Mouse (Mus musculus) erythroblast, embryonic 14.5 days (primary cell): ENCODE results near the gene Tcp11. TPM values are rescaled to one million over a fixed set of nuclear protein-coding genes. Genes with fewer than 3 reads are reported as not detected.

Experiments used
- H3K27me3 ChIP-seq: 2 replicates; pipeline ENCODE4 v1.6.1; 2012; ENCODE audit warnings: inconsistent platforms; ENCODE audit not compliant: control insufficient read depth
- H3K36me3 ChIP-seq: 2 replicates; pipeline ENCODE4 v1.6.1; 2012; ENCODE audit warnings: mild to moderate bottlenecking, inconsistent platforms; ENCODE audit not compliant: control insufficient read depth
- H3K4me1 ChIP-seq: 2 replicates; pipeline ENCODE4 v1.6.1; 2012; ENCODE audit warnings: inconsistent platforms; ENCODE audit not compliant: control insufficient read depth
- H3K4me3 ChIP-seq: replicated peaks from 2 replicates; pipeline ENCODE3; 2012; ENCODE audit warnings: moderate library complexity, mild to moderate bottlenecking, inconsistent platforms
- H3K9me3 ChIP-seq: 2 replicates; pipeline ENCODE4 v1.6.1; 2012; ENCODE audit warnings: low read length, inconsistent platforms, mixed read lengths; ENCODE audit not compliant: control insufficient read depth
- GATA1 ChIP-seq: IDR thresholded peaks from 2 replicates; pipeline ENCODE4 v1.6.1; 2012; ENCODE audit warnings: low read length, inconsistent platforms, mixed read lengths
- TAL1 ChIP-seq: IDR thresholded peaks from 3 replicates; pipeline ENCODE4 v1.6.1; 2012; ENCODE audit warnings: low read length, inconsistent platforms, mixed read lengths
- polyA plus RNA-seq: library from polyadenylated mRNA; stranded (reverse); fragments of >175 nt; gene quantifications from 2 replicates; pipeline ENCODE4 v1.2.3, GENCODE M21; 2012

Gene Tcp11
- polyA plus RNA-seq, 1 experiment = not detected

DNA sequence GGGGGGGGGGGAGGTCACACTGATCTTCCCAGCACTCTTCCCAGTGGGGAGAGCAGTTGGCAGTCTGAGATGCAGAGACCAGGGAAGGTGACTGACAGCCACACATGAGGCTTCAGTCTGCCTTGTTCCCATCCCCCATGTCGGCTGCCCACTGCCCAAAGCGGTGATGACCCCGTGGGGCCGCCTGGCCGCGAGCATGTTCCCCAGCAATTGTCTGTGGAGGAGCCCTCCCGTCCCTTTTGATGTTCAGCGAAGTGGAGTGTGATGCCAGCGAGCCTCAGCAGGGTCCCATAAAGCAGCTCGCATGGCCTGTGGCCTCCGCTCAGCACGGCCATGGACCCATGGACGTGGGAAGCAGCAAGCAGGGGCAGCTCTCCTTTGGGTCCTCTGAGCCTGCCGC is 26.8 kb upstream of the Tcp11 start:
- TF ChIP-seq GATA1 (no peak), TAL1 (no peak)

GRCm38 (mm10) chr17:28106352-28106751 is 25.9 kb upstream of the Tcp11 start:
- peaks cover 4% of the 10 kb centered on the region; the same call in 1 of the 2 replicates for H3K27me3 ChIP-seq

More for the DNA sequence above, 26.8 kb upstream of the Tcp11 start:
- Histone ChIP-seq H3K36me3 (no peaks in the 10 kb centered on the region), H3K4me1 (no peaks in the 10 kb centered on the region), H3K27me3 (peaks cover 4% of the 10 kb centered on the region; the same call in 1 of the 2 replicates), H3K9me3 (no peaks in the 10 kb centered on the region), H3K4me3 (no peak overlapping the region)

GRCm38 (mm10) chr17:28104416-28104815 is 24.0 kb upstream of the Tcp11 start:
- Histone ChIP-seq H3K4me1 (no peaks in the 10 kb centered on the region), H3K4me3 (no peak overlapping the region), H3K27me3 (peaks cover 4% of the 10 kb centered on the region; the same call in 1 of the 2 replicates), H3K9me3 (peaks cover 7% of the 10 kb centered on the region), H3K36me3 (no peaks in the 10 kb centered on the region)
- no peak for TF ChIP-seq GATA1
- TF ChIP-seq TAL1 = no peak

More at GRCm38 (mm10) chr17:28106352-28106751, 25.9 kb upstream of the Tcp11 start:
- Histone ChIP-seq H3K9me3 (no peaks in the 10 kb centered on the region), H3K4me1 (no peaks in the 10 kb centered on the region), H3K4me3 (no peak overlapping the region), H3K36me3 (no peaks in the 10 kb centered on the region)
- TF ChIP-seq GATA1 = no peak
- TF ChIP-seq TAL1 = no peak

- TF ChIP-seq GATA1 (no peak), TAL1 (no peak)
- Histone ChIP-seq H3K27me3 (peaks cover 4% of the 10 kb centered on the region; the same call in 1 of the 2 replicates), H3K4me3 (no peak overlapping the region), H3K9me3 (peaks cover 7% of the 10 kb centered on the region), H3K36me3 (no peaks in the 10 kb centered on the region), H3K4me1 (no peaks in the 10 kb centered on the region)
These were observed 21.5 kb upstream of the Tcp11 start for GRCm38 (mm10) chr17:28101902-28102319.

DNA sequence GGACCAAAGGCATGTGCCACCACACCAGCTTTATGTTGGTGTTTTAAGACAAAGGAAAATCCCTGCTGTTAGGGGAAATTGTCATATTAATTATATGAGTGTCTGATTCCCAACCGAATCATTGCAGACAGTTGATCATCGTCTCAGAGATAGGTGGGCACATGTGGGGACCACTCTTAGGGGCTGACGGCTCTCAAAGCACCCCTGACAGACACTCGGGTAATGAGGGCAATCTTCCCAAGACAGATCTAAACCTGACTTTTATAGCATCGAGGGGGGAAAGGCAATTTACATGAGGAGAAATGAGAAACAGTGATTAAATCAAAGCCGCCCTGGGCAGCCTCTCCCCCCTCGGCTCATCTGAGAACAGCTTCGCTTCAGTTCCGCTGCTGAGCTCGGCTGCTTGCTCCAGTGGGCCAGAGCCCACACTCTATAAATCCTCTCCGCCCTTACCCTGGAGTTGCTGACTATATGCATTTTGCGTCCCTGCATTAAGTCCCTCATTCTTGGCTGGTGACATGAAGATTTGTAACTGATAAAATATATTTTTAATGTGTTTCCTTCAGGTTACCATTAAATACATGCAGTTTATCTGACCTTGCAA is 20.9 kb upstream of the Tcp11 start:
- Histone ChIP-seq H3K4me3 (no peak overlapping the region), H3K36me3 (no peaks in the 10 kb centered on the region), H3K4me1 (no peaks in the 10 kb centered on the region), H3K27me3 (peaks cover 4% of the 10 kb centered on the region; the same call in 1 of the 2 replicates), H3K9me3 (peaks cover 7% of the 10 kb centered on the region)
- TF ChIP-seq GATA1 (no peak), TAL1 (no peak)

- TF ChIP-seq GATA1 (no peak), TAL1 (no peak)
- peaks cover 4% of the 10 kb centered on the region; the same call in 1 of the 2 replicates for H3K27me3 ChIP-seq
- no peaks in the 10 kb centered on the region for H3K36me3 ChIP-seq
- H3K4me3 ChIP-seq = no peak overlapping the region
- no peaks in the 10 kb centered on the region for H3K4me1 ChIP-seq
- H3K9me3 ChIP-seq = peaks cover 7% of the 10 kb centered on the region
These were observed 20.2 kb upstream of the Tcp11 start for GRCm38 (mm10) chr17:28100669-28101068.

DNA sequence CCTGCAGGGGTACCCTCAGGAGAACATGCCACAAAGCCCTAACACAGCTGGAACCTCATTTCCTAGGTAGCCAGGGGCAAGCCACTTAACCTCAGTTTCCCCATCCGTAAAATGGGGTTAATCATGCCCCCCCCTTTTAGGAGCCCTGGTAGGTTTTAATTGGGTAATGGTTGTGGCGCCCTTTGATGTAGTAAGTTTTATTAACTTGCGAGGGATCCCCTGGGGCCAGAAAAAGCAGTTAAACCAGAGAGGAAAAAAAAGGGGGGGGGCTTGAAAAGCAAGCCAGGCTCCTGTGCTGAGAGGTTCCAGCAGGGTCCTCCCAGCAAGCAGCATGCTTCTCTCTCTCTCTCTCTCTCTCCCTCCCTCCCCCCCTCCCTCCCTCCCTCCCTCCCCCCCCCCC is 18.6 kb upstream of the Tcp11 start:
- no peaks in the 10 kb centered on the region for H3K4me1 ChIP-seq
- TF ChIP-seq GATA1 (no peak), TAL1 (no peak)
- H3K27me3 ChIP-seq = peaks cover 4% of the 10 kb centered on the region; the same call in 1 of the 2 replicates
- H3K9me3 ChIP-seq = peaks cover 7% of the 10 kb centered on the region
- no peaks in the 10 kb centered on the region for H3K36me3 ChIP-seq
- H3K4me3 ChIP-seq = no peak overlapping the region

- H3K4me3 ChIP-seq = no peak overlapping the region
- peaks cover 4% of the 10 kb centered on the region; the same call in 1 of the 2 replicates for H3K27me3 ChIP-seq
- peaks cover 14% of the 10 kb centered on the region for H3K9me3 ChIP-seq
- H3K4me1 ChIP-seq = no peaks in the 10 kb centered on the region
- no peak for TF ChIP-seq TAL1
- TF ChIP-seq GATA1 = no peak
- H3K36me3 ChIP-seq = no peaks in the 10 kb centered on the region
These were observed 16.9 kb upstream of the Tcp11 start for GRCm38 (mm10) chr17:28097308-28097707.

- H3K4me3 ChIP-seq = no peak overlapping the region
- H3K4me1 ChIP-seq = no peaks in the 10 kb centered on the region
- no peaks in the 10 kb centered on the region for H3K36me3 ChIP-seq
- peaks cover 4% of the 10 kb centered on the region; the same call in 1 of the 2 replicates for H3K27me3 ChIP-seq
- H3K9me3 ChIP-seq = peaks cover 17% of the 10 kb centered on the region
- TF ChIP-seq GATA1 (no peak), TAL1 (no peak)
These were observed 16.0 kb upstream of the Tcp11 start for GRCm38 (mm10) chr17:28096418-28096817.

DNA sequence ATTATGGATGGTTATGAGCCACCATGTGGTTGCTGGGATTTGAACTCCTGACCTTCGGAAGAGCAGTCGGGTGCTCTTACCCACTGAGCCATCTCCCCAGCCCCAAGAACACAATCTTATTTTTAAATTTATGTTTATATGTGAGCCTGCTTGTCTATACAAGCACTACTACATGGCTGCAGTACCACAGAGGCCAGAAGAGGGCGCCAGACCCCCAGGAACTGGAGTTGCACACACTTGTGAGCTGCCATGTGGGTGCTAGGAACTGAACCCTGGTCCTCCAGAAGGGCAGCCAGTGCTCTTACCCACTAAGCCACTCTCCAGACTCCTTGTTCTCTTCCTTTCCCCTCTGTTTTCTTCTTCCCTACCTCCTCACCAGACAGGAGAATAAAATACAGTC is 13.4 kb upstream of the Tcp11 start:
- H3K27me3 ChIP-seq = peaks cover 2% of the 10 kb centered on the region; the same call in 1 of the 2 replicates
- TF ChIP-seq TAL1 = no peak
- no peak for TF ChIP-seq GATA1
- peaks cover 10% of the 10 kb centered on the region for H3K9me3 ChIP-seq
- H3K4me3 ChIP-seq = no peak overlapping the region
- H3K4me1 ChIP-seq = no peaks in the 10 kb centered on the region
- no peaks in the 10 kb centered on the region for H3K36me3 ChIP-seq
